Mouse (Mus musculus) neutrophil, adult 65 days (primary cell): Measurements from ENCODE around the gene Il18rap. TPM values are rescaled to one million over a fixed set of nuclear protein-coding genes. Genes with fewer than 3 reads are reported as not detected.

Experiments used
- total RNA-seq: library from RNA; stranded (reverse); gene quantifications from 2 replicates; pipeline ENCODE4 v1.2.4, GENCODE M21; 2023

Il18rap gene
- total RNA-seq: 300 and 435 TPM in 2 replicates

DNA sequence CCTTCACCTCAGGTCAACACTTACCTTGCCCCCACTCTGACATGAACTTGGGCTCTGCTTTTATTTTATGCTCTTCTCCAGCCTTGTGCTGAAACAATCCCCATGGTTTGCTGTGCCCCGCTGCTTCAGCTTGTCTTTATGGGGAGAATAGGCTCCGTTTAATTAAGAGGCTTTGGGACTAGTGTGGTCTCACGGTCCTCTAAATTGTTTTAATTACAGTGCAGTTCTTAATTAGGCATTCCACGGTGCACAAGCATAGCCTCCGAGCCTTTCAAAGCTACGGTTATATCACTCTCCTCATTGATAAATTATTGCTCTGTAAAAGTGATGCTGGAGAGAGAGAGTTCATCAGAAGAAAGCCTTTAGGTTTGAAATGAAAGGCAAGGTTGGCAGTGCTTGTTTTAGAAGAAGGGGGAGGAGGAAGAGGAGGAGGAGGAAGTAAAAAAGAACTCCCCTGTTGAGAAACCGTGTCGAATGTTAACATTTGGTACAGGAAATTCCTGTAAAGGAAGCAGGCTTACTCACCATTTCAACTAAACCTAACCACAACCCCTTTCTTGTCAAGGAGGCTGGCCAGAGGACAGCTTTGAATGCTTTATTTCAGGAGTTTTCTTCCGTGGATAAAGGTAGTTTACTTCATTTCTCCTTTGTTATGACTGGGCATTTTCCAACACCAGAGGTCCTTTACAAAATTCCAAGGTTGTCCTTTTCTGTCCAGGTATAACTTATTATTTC is at the start of gene Il18rap:
Gene Il18rap (plus strand): TSS at position 512 of the 735 bp plus-strand sequence.

DNA sequence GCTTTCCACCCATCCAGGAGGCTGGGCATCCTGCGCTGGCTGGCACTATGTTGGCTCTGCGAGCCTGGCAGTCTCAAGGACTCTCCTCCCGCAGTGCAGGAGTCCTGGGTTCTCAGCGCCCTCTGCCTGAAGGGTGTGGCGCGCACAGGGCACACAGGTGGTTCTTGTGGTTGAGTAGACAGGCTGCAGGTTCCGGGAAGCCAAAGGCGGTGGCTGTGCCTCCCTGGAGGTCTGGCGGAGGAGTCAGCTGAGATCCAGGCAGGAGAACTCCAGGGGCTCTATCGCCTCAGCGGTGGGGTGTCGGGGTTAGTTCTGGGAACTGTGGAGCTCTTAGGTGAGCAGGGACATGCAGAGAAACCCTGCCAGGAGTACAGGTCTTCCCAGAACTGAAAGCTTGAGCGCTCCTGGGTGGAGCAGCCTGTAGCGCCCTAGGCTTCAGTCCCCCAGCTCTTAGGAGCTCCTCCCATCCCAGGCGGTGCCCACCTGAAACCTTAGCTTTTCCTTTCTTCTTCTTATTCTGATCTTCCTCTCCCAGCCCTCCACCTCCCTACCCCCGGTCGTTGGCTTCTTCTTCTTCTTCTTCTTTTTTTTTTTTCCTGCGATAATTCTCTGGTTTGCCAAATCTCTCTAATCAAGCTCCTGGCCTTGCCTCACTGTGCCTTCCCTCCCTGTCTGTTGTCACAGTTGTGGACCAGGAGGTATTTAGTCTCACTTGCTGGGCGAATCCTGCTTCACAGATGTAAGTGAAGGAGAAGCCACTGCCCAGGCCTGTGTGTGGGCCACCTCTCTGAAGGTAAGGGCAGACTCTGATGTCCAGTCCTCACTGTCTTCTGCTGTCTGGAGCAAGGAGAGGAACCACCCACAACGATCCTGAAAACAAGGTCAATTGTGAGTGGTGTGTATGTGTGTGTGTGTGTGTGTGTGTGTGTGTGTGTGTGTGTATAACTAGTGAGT is 49.4 kb upstream of the Il18rap start, which contains the start of gene Il18r1:
Gene Il18r1 (plus strand): TSS at position 76 of the 954 bp plus-strand sequence.

GRCm38 (mm10) chr1:40579784-40580183 is 64.6 kb downstream of the Il18rap start, which contains the start of gene Slc9a4:
Gene Slc9a4, plus strand, starts transcription at chr1:40580081.

Other genes starting within 250 kb of the Il18rap start
- gene Il1rl2, start 190.8 kb upstream of the Il18rap start, total RNA-seq: 7.0 and 11.0 TPM in 2 replicates
- gene Il1rl1, start 85.8 kb upstream of the Il18rap start, total RNA-seq: 6.2 and 8.9 TPM in 2 replicates
- gene Il18r1, start 49.8 kb upstream of the Il18rap start, total RNA-seq: 27.0 and 35.2 TPM in 2 replicates
- not detected in 2 replicates for gene Slc9a4, start 64.7 kb downstream of the Il18rap start, total RNA-seq
- 0.07 and 0.16 TPM in 2 replicates for gene Slc9a2, start 165.2 kb downstream of the Il18rap start, total RNA-seq